Mouse (Mus musculus) common myeloid progenitor, adult 5-6 weeks (primary cell): ENCODE data around the gene Gm49339. TPM values are rescaled to one million over a fixed set of nuclear protein-coding genes. Genes with fewer than 3 reads are reported as not detected.
"Not testable (repeated sequence)": the region's sequence is repeated elsewhere in the genome, so short reads cannot be mapped to it uniquely, and the experiment has no call there.

Experiments used
- ATAC-seq: replicated peaks from 2 replicates; pipeline ENCODE4 v1.8.0; 2016; ENCODE audit warnings: low read depth, mild to moderate bottlenecking, moderate TSS enrichment, inconsistent platforms; ENCODE audit not compliant: poor library complexity, severe bottlenecking
- total RNA-seq: library from RNA; stranded (forward); fragments of 200-1000, 187-1606 nt; gene quantifications from 2 replicates; pipeline ENCODE4 v1.2.3, GENCODE M21; 2017

Gm49339 gene
- total RNA-seq, result not detected in 2 replicates

DNA sequence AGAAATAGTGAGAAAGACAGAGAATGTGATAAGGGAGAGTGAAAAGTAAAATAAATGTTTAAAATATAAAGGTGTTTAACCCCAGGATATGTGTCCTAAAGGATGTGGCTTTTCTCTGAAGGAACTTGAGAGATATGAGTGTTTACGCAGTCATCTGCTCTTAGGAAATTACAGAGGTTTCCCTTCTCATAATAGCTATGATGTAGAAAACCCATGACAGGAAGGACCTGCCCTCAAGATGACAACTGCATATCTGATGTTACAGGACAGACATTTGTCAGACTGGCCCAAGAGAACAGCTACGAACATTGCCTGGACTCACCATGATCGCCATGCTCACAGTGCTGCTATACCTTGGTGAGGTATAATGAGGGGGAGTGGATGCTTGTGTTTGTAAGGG, at the start of gene Gm49339, which contains the start of gene Lilr4b:
Gm49339 (plus strand) TSS at position 216 of the 400 bp plus-strand sequence.
Lilr4b (plus strand) TSS at position 236 of the 400 bp plus-strand sequence.
- ATAC-seq, result peak; percentile 99

DNA sequence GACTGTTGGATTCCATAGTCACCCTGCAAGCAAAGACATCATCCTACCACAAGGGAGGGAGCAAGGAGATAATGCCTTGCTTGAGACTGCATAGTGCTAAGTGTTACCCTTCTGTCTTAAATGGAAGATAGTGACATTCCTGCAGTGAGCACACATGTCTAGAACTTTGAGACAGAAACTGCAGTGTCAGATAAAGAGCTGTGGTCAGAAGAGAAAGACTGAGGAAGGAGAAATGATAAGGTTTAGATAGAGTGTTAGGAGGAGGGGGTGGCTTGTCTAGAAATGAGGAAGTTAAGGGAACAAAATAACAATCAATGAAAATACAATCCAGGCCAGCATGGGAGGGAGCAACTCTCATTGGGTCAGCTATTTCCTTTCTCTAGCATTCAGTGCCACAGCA, 47.5 kb upstream of the Gm49339 start:
- peak; percentile 86 for ATAC-seq

DNA sequence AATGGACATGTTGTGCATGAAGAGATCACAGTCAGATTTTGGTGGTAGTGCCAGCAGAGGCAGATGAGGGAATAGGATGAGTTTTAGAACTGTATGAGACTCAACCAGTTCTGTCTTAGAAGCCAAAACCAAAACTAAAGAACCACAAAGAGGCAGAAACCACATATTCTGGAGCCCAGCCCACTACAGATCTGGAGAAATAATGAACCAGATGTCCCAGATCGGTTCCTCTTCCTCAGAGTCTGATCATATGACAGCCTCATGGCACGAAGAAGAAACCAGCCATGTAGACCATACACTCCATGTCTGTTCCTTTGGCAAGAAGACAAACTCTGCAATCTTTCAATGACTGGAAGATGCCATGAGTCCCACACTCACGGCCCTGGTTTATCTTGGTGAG, 44.7 kb upstream of the Gm49339 start:
- ATAC-seq, result peak; percentile 67

DNA sequence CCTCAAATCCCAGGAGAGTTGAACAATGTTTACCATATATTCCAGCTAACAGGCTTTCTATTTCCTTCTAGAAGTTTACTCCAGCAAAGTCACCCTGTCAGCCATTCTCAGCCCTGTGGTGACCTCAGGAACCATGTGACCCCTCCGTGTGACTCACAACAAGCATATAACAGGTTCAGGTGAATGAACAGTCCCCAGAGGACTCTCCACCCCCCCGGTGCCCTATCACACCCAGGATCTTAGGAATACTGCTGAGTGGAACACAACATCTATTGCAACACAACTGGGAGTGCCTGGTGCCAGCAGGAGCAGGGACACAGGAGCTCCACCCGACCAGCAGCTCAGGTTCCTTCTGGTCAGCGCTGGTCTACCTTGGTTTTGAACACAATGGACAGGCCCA, 28.8 kb upstream of the Gm49339 start:
- ATAC-seq, result no peak

DNA sequence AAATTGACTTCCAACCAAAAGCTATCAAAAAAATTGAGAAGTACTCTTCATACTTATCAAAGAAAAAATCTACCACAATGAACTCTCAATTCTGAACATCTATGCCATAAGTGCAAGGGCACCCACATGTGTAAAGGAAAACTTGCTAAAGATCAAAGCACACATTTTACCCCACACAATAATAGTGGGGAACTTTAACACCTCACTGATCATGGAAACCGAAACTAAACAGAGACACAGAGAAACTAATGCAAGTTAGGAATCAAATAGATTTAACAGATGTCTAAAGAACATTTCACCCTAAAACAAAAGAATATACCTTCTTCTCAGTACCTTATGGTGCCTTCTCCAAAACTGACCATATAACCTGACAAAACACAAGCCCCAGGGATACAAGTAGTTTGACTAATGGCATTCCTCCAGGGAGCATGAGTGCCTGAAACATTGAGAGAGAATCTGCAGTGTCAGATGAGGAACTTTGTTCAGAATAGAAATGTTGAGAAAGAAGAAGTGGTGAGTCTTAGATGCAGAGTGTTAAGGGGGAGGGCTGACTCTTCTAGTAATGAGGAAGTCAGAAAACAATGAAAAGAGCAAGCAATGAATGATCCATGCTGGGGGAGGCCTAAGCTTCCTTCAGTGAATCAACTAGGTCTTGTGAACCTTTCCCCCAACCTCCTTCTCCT, 26.7 kb upstream of the Gm49339 start:
- peak; percentile 87 for ATAC-seq

DNA sequence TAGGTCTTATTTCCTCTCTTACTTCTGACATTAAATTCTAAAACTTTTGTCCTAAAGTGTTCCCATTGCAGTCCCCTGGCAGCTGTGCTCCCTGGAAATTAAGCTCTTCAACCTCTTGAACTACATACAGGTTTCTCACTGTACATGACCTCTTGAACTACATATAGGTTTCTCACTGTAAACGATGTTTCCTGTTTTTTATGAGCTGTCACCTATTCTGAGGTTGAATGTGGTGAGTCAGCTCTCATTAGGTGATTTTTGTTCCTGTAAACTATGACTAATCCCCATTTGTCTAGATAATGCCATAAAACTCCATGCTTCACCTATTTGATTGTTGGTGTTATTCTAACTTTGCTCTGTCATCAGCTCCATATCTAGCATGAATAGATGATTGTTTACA, 26.0 kb upstream of the Gm49339 start:
- peak; percentile 10; the same call in 1 of the 2 replicates for ATAC-seq

DNA sequence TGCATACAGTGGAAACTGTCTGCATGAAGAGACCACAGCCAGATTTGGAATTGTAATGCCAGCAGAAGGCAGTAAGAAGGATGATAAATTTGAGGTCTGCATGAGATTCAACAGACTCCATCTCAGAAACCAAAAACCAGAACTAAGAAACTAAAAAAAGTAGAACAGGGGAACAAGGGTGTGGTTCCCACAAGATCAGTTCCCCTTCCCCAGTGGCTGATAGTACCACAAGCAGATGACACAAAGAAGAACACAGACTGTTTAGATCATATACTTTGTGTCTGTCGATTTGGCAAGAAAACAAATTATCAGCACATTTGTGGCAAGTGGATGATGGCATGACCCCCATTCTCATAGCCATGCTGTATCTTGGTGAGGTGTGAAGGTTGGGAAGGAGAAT, 24.6 kb upstream of the Gm49339 start:
- peak; percentile 69 for ATAC-seq

DNA sequence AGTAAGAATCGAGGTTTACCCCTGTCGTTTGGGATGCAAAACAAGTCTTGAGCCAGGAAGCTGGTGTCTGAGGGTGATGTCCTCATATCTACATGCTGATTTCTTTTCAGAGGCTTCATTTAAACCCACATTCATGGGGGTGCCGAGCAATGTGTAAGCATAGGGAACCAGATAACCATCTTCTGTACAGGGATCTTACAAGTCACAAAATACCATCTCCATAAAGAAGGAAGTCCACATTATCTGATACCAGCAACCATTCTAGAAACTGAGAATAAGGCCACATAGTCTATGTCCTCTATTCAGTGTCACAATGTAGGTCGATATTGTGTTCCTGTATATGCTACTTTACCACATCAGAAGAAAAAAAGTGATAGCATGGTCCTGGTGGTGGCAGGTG, 24.0 kb upstream of the Gm49339 start:
- peak; percentile 29 for ATAC-seq

DNA sequence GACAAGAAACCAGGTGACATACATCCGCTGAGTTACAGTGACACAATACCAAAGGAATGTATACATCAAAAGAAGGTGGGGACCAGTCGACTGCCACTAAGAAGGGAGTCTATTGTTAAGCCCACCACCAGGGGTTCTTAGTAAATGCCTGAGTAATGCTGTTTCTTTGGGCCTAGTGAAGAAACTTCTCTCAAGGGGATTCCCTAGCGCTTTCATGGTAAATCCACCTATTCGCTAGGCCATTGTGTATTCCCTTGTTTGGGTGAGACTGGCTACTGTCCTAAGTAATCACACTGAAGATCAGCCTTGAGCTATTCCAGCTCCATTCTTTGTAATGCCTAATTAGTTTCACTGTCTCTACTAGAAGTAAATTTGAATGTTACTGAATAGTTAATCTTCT, 16.6 kb upstream of the Gm49339 start:
- ATAC-seq, result not testable (repeated sequence)

DNA sequence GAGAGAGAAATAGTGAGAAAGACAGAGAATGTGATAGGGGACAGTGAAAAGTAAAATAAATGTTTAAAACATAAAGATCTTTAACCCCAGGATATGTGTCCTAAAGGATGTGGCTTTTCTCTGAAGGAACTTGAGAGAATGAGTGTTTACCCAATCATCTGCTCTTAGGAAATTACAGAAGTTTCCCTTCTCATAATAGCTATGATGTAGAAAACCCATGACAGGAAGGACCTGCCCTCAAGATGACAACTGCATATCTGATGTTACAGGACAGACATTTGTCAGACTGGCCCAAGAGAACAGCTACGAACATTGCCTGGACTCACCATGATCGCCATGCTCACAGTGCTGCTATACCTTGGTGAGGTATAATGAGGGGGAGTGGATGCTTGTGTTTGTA, 10.3 kb downstream of the Gm49339 start, which contains the start of gene Lilrb4a:
Lilrb4a (plus strand) TSS at position 266 of the 400 bp plus-strand sequence.
- peak; percentile 97 for ATAC-seq

DNA sequence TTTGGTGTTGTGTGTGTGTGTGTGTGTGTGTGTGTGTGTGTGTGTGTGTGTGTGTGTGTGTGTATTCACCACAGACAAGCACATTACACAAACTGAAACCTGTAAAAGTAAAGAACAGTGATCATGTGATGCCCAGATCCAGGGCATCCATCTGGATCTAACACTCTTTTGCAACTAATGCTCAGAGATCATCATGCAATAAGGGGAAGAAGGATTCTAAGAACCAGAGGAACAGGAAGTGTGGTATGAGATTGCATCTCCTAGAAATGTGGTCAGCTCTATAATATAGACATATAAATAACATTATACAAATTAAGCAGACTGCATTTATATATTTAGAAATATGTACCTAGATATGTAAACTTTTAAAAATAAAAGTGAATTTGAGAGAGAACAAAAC, 39.6 kb downstream of the Gm49339 start:
- peak; percentile 85 for ATAC-seq

DNA sequence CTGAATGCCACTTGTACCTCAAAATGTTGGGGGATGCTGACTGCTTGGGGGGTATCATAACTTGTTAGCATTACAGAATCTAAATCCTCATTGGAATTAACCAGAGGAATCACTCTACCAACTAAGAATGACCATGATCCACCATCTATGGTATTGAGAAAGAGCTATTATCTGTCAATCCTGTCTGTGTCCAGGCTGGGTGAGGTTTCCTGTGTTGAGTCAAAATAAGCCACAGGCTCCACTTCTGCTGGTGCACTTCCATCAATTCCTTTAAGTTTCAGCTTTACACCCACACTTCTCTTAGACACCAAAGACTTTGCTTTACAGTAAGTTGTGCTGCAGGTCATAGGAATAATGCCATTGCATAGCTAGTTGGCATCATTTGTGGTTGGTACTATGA, 41.0 kb downstream of the Gm49339 start:
- ATAC-seq, result peak; percentile 69

DNA sequence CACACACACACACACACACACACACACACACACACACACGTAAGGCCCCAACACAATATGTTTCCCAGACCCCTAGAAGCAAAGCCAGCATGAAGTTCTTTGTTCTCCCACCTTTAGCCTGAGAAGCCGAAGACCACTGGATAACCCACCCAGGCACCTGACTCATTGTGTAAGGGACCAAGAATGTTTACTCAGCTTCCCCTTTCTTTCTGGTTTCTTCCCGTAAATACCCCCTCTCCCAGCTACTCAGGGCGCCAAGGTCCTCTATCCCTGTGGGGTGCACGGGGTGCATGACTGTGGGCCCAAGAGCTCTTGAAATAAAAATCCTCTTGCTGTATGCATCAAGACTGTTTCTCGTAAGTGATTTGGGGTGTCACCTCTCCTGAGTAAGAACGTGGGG, 45.7 kb downstream of the Gm49339 start:
- ATAC-seq, result peak; percentile 43

DNA sequence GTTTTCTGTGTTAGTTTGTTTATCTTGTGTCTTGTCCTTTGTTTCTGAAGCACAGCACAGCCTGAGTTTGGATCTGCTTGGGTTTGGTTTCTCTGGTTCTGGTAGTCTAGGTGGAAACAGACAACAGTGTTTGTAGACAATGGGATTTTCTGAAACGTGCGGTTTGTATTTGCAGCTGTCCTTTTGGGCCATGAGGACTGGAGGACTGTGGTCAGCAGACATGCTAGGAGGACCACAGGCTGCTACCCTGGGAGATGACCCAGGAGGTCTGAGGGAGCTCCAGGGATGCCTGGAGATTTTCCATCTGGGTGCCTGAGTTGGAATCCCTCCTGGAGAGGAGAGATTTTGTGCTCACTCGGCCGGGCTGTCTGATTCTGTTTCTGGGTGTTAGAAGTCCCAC, 46.2 kb downstream of the Gm49339 start:
- ATAC-seq, result no peak

DNA sequence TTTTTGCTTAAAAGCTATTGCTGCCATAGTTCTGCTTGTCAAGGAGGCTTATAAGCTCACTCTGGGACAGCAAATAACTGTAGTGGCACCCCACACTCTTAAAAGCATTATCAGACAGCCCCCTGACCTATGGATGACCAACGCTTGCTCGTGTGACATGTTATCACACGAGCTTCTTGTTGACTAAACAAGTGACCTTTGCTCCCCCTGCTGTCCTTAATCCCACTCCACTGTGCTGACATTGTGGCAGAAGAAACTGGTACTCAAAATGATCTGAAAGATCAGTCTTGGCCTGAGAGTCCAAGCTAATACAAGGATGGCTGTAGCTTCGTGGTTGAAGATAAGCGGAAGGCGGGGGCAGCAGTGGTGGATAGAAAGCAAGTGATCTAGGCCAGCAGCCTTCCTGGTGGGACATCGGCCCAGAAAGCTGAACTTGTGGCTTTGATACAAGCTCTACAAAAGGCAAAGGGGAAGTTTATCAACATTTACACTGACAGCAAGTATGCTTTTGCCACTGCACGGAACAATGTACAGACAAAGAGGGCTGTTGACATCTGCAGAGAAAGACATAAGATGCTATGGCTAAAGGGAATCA, 48.5 kb downstream of the Gm49339 start:
- peak; percentile 76 for ATAC-seq

DNA sequence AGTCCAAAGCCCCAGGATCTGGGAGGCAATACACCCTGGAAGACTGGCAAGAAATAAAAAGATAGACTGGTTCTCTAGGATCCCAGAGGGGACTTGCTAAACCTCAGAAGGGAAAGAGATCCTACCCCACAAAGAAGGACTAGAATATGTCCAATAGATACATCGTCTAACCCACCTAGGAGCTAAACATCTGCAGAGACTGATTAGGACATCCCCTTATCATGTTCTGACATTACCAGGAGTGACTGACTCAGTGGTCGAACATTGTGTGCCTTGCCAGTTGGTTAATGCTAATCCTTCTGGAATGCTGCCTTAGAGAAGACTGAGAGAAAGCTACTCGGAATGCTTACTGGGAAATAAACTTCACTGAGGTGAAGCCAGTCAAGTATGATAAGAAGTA, 49.1 kb downstream of the Gm49339 start:
- ATAC-seq, result peak; percentile 24

DNA sequence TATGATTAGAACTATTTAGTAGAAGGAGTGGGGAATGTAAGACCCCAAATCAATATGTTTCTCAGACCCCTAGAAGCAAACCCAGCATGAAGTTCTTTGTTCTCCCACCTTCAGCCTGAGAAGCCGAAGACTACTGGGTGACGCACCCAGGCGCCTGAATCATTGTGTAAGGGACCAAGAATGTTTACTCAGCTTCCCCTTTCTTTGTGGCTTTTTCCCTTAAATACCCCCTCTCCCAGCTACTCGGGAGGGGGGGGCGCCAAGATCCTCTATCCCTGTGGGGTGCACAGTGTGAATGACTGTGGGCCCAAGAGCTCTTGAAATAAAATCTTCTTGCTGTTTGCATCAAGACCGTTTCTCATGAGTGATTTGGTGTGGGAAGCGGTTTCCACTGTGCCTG, 50.4 kb downstream of the Gm49339 start:
- ATAC-seq, result peak; percentile 39

Other genes with a start within 250 kb of the Gm49339 start
- 8.1 and 11.0 TPM in 2 replicates for gene Lilr4b, start within 50 bp of the Gm49339 start, total RNA-seq
- gene Lilrb4a, start 10.3 kb downstream of the Gm49339 start, total RNA-seq, result 11.6 and 17.0 TPM in 2 replicates
- not detected in 2 replicates for gene Fam162b, start 109.9 kb downstream of the Gm49339 start, total RNA-seq
- gene Gprc6a, start 150.8 kb downstream of the Gm49339 start, total RNA-seq, result not detected in 2 replicates
- gene Rfx6, start 197.1 kb downstream of the Gm49339 start, total RNA-seq, result not detected in 2 replicates